Mouse (Mus musculus) intestine, embryonic 14.5 days (tissue): ENCODE measurements around the gene Lmntd1. TPM values are rescaled to one million over a fixed set of nuclear protein-coding genes. Genes with fewer than 3 reads are reported as not detected.

Experiments used
- ATAC-seq: fragments of 200-750 bp; cut with Nextera tagmentation; replicated peaks from 2 replicates; pipeline ENCODE4 v1.8.0; 2017; ENCODE audit warnings: low read depth, moderate number of reproducible peaks, moderate TSS enrichment, moderate library complexity; ENCODE audit not compliant: low FRiP score, low TSS enrichment
- DNase-seq: peaks from one replicate; pipeline ENCODE4 v3.0.0-alpha.2; 2018; ENCODE audit warnings: low spot score
- H3K27ac ChIP-seq: fragments of 300-500 bp; sonication (generic); 2 replicates; pipeline ENCODE4 v1.5.1; 2014; ENCODE audit warnings: low read depth, mild to moderate bottlenecking, control low read depth
- H3K27me3 ChIP-seq: fragments of 300-500 bp; sonication (generic); replicated peaks from 2 replicates; pipeline ENCODE4 v1.6.1; 2014; ENCODE audit warnings: low read length, control low read depth; ENCODE audit not compliant: control insufficient read depth, insufficient read depth
- H3K36me3 ChIP-seq: fragments of 300-500 bp; sonication (generic); 2 replicates; pipeline ENCODE4 v1.6.1; 2014; ENCODE audit warnings: low read length, control low read depth; ENCODE audit not compliant: control insufficient read depth, insufficient read depth
- H3K4me1 ChIP-seq: fragments of 300-500 bp; sonication (generic); replicated peaks from 2 replicates; pipeline ENCODE4 v1.6.1; 2014; ENCODE audit warnings: low read length, control low read depth, mixed read lengths; ENCODE audit not compliant: control insufficient read depth, insufficient read depth
- H3K4me2 ChIP-seq: fragments of 300-500 bp; sonication (generic); 2 replicates; pipeline ENCODE4 v1.6.1; 2014; ENCODE audit warnings: low read length
- H3K4me3 ChIP-seq: fragments of 300-500 bp; sonication (generic); 2 replicates; pipeline ENCODE4 v1.5.1; 2014; ENCODE audit warnings: low read depth, low read length, control low read depth, mixed read lengths
- H3K9ac ChIP-seq: fragments of 300-500 bp; sonication (generic); 2 replicates; pipeline ENCODE4 v1.6.1; 2014; ENCODE audit warnings: mild to moderate bottlenecking, low read length
- H3K9me3 ChIP-seq: fragments of 300-500 bp; sonication (generic); 2 replicates; pipeline ENCODE4 v1.6.1; 2016; ENCODE audit warnings: low read length, control low read depth; ENCODE audit not compliant: control insufficient read depth
- WGBS: fragments of 180-500 bp; shearing (Covaris S2); extraction: QIAGEN DNeasy Blood & Tissue Kit; methylation state at CpG from one replicate; pipeline ENCODE4 v1.1.7; 2014; 5-methylcytosine and 5-hydroxymethylcytosine counted together
- polyA plus RNA-seq: library from polyadenylated mRNA; unstranded; fragments of >200 nt; fragmentation: Nextera tagmentation; extraction: Ambion mirVana; gene quantifications from 2 replicates; pipeline ENCODE4 v1.2.1, GENCODE M21; 2014

The Lmntd1 gene
- polyA plus RNA-seq, 1 experiment from 2014 or later = 0.27 TPM

DNA sequence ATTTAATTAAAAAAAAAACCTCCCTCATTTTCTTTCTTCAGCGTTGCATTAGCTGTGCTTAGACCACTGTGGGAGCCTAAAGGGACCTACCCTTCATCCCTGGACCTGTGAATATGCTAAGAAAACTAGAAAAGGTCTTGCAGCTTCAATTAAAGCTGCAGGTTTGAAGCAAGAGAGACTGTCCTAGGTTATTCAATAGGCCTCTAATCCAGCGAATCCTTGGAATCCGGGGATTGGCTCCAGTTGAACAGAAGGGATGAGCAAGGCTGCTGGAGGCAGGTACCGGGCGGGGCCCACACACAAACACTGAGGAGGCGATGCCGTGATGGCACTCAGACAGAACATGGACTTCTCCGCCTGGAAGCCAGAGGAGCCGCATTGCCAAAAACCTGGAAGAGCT, 192.5 kb downstream of the Lmntd1 start:
- Histone ChIP-seq H3K27ac (no peak overlapping the region), H3K27me3 (no peaks in the 10 kb centered on the region)

DNA sequence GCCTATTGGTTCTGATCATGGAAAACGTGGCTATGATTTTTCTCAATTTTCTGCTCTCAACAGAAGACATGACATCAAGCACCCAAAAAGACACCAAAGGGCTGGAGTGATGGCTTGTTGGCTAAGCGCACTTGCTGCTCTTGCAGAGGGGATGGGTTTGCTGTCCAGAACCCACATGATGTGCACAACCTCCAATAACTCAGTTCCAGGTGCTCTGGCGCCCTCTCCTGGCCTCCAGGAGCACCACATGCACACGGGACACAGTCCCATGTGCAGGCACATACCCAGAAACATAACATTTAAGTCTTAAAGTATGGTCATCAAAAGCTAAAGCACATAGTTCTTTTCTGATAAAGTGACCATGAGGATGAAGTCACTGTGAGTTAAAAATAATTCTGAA, 193.7 kb downstream of the Lmntd1 start:
- Histone ChIP-seq H3K4me3 (no peak overlapping the region), H3K4me2 (no peak overlapping the region), H3K9me3 (no peaks in the 10 kb centered on the region), H3K27me3 (no peaks in the 10 kb centered on the region), H3K27ac (no peak overlapping the region), H3K9ac (no peak overlapping the region), H3K36me3 (no peaks in the 10 kb centered on the region), H3K4me1 (no peaks in the 10 kb centered on the region)
- DNase-seq = peak; percentile 49
- WGBS = 64% methylated on average over 4 of the region's 4 CpGs
- no peak for ATAC-seq

More for the DNA sequence above, 192.5 kb downstream of the Lmntd1 start:
- no peak for ATAC-seq
- peak; percentile 35 for DNase-seq
- Histone ChIP-seq H3K9me3 (no peaks in the 10 kb centered on the region), H3K9ac (no peak overlapping the region), H3K4me3 (no peak overlapping the region), H3K4me2 (no peak overlapping the region), H3K36me3 (no peaks in the 10 kb centered on the region), H3K4me1 (no peaks in the 10 kb centered on the region)
- WGBS = 91% methylated on average over 9 of the region's 9 CpGs

DNA sequence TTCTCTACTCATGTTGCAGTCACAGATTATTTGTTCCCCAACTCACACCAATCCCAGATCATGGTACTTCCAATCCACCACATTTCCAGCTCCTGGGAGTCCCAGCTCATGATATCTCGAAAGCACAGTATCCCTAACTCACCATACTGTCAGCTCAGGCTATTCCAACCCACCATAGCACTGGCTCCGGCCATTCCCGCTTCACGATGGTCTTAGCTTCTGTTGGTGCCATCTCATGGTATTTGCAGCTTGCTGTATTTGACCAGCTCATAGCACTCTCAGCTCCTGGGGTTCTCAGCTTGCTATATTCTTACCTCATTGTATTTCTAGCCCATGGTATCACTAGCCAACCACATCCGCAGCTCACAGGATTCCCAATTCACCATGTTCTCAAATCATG, 195.3 kb downstream of the Lmntd1 start:
- peak; percentile 47 for DNase-seq

DNA sequence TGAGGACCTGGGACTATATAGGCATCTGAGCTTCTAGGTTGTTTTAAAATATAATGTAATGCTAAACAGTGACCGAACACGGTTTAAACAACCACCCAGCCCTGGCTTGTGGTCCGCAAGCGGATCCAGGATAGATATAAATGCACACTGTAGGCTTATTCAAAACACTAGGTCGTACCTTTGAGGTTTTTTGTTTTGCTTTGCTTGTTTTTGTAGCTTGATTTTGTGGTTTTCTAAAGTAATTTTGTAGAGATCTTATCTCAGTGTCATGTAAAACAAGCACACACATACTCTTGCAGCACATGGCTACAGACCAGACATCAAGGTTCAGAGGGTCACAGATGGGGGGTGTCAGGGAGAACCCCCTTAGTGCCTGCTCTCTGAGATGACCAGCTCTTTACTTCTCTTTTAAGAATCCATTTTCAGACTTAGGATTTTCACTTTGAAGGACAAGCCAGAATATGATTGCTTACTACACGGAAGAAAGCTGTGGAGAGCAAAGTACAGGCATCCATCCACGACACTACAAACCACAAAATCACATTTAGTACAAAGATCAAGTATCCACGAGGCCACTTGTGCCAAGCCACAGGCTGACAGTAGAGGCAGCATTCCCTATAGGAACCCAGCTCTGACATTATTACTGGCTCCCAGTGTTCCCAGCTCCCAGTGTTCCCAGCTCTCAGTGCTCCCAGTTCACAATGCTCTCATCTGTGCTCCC, 196.2 kb downstream of the Lmntd1 start:
- DNase-seq (peak; percentile 38), ATAC-seq (no peak)
- no peaks in the 10 kb centered on the region for H3K4me1 ChIP-seq
- H3K4me2 ChIP-seq = no peak overlapping the region
- H3K9me3 ChIP-seq = no peaks in the 10 kb centered on the region
- H3K27me3 ChIP-seq = no peaks in the 10 kb centered on the region
- H3K36me3 ChIP-seq = no peaks in the 10 kb centered on the region
- 71% methylated on average over 8 of the region's 8 CpGs for WGBS
- H3K9ac ChIP-seq = no peak overlapping the region
- H3K27ac ChIP-seq = no peak overlapping the region
- H3K4me3 ChIP-seq = no peak overlapping the region

More for the DNA sequence above, 195.3 kb downstream of the Lmntd1 start:
- H3K27me3 ChIP-seq = no peaks in the 10 kb centered on the region
- no peaks in the 10 kb centered on the region for H3K9me3 ChIP-seq
- H3K4me3 ChIP-seq = no peak overlapping the region
- H3K9ac ChIP-seq = no peak overlapping the region
- H3K27ac ChIP-seq = no peak overlapping the region
- ATAC-seq = no peak
- no peaks in the 10 kb centered on the region for H3K36me3 ChIP-seq
- WGBS = 86% methylated on average over 5 of the region's 5 CpGs
- H3K4me1 ChIP-seq = no peaks in the 10 kb centered on the region
- H3K4me2 ChIP-seq = no peak overlapping the region

DNA sequence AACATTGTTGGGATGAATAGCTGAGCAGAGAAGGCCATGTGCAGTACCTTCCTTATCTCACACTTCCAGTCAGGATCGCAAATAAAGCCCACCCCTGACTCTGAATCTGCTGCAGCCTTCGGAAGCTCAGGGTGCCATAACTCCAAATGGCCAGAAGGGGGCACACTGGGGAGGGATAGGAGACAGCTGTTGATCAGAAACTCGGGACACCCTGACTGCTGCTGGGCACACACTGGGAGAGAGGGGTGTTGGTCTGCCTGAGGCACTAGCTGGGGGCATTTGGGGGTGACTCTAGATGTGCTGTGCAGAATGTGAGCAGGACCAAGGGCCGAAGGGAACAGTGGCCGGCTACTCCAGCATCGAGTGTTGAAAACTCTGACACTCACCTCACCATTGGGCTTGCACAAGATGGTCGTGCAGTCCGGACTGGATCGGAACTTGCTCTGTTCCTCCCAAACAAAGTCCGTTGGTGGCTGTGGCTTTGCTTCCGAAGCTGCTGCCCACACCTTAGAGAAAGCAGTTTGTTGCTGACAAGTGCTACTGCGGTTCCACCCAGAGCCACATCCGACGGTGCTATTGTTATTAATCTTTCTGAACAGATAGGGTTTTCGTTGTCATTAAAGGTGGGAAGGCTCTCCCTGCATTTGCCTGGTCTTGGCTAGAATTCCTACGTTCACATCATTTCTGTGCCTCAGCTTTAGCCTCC, 197.0 kb downstream of the Lmntd1 start:
- Histone ChIP-seq H3K27me3 (no peaks in the 10 kb centered on the region), H3K9me3 (no peaks in the 10 kb centered on the region), H3K4me1 (no peaks in the 10 kb centered on the region), H3K9ac (no peak overlapping the region), H3K4me3 (no peak overlapping the region), H3K36me3 (no peaks in the 10 kb centered on the region), H3K27ac (no peak overlapping the region), H3K4me2 (no peak overlapping the region)
- WGBS = 63% methylated on average over 16 of the region's 16 CpGs
- no peak for ATAC-seq
- DNase-seq = peak; percentile 66

DNA sequence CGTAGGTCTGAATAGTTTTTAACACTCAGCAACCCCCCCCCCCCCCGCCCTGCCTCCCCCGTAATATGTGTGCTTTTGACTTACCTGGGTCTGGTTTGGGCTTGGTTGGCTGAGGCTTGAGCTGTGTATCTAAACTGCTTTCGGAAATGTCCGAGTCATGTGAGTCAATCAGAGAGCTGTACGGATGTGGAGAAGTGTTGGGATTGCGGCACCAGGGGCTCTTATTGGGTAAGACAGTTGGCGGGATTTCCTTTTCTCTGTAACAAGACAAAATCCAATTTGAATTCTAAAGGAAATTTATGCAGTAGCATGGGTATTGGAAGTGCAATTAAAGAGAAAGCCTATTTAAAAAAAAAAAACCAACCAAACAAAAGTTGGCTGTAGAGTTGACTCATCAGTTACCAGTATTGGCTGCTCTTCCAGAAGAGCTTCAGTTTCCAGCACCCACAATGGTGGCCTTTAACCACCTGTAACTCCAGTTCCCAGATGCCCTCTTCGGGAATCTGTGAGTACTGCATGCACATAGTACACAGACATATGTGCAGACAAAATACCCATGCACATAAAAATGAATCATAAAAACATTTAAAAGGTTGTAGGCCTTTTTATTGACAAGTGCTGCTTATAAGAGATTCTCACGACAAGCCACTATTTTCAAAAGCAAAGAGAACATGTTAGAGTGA, 209.6 kb downstream of the Lmntd1 start:
- 88% methylated on average over 10 of the region's 10 CpGs for WGBS
- no peak overlapping the region for H3K27ac ChIP-seq
- H3K27me3 ChIP-seq = no peaks in the 10 kb centered on the region
- no peaks in the 10 kb centered on the region for H3K36me3 ChIP-seq
- no peak overlapping the region for H3K9ac ChIP-seq
- ATAC-seq (no peak), DNase-seq (no peak)
- H3K9me3 ChIP-seq = no peaks in the 10 kb centered on the region
- peaks cover 10% of the 10 kb centered on the region for H3K4me1 ChIP-seq
- no peak overlapping the region for H3K4me2 ChIP-seq
- no peak overlapping the region for H3K4me3 ChIP-seq

- Histone ChIP-seq H3K27me3 (no peaks in the 10 kb centered on the region), H3K4me1 (peaks cover 10% of the 10 kb centered on the region), H3K36me3 (no peaks in the 10 kb centered on the region), H3K4me3 (no peak overlapping the region), H3K9ac (no peak overlapping the region), H3K4me2 (no peak overlapping the region), H3K9me3 (no peaks in the 10 kb centered on the region), H3K27ac (no peak overlapping the region)
- ATAC-seq = peak; percentile 80; the same call in 1 of the 2 replicates
- no peak for DNase-seq
- 18% methylated on average over 4 of the region's 4 CpGs for WGBS
These were observed 213.0 kb downstream of the Lmntd1 start for GRCm38 (mm10) chr6:145401140-145401539.

DNA sequence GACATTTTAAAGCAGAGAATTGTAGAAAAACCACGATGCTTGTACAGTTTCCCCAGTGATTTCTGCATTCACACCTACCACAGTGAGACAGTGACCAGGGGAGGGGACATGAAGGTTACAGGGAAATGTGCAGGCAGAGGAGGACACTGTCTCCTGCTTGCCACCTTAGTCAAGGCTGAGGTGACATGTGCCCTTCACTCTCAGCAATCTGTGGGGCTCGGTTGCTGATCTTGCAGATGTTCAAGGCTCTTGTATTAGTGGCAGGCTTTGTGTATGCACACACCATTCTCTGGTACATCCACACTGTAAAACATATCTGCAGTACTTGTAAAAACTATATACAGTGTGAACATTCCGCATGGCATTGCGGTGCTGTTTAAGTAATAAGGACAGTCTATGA, 216.2 kb downstream of the Lmntd1 start:
- H3K4me2 ChIP-seq = no peak overlapping the region
- no peak overlapping the region for H3K9ac ChIP-seq
- H3K4me1 ChIP-seq = peaks cover 10% of the 10 kb centered on the region
- ATAC-seq (no peak), DNase-seq (no peak)
- no peaks in the 10 kb centered on the region for H3K36me3 ChIP-seq
- 87% methylated on average over 4 of the region's 4 CpGs for WGBS
- H3K27me3 ChIP-seq = no peaks in the 10 kb centered on the region
- no peaks in the 10 kb centered on the region for H3K9me3 ChIP-seq
- H3K4me3 ChIP-seq = no peak overlapping the region
- H3K27ac ChIP-seq = no peak overlapping the region
